Mouse (Mus musculus): ENCODE results near the gene Pmis2.

Gene Pmis2

GRCm38 (mm10) chr7:30649591-30650540, 21.5 kb downstream of the Pmis2 start, which contains the start of gene Rbm42:
Rbm42 (minus strand) TSS chr7:30650317.
- Histone ChIP-seq H3K4me3 (replicated peaks; ENCODE audit: low read length) (peak within 1 kb of the TSS; percentile 100), H3K4me1 (replicated peaks; ENCODE audit: low read depth, low read length) (peaks cover 20% of the 10 kb centered on the region), H3K27me3 (ENCODE audit: insufficient read depth, low read length) (no peaks in the 10 kb centered on the region), H3K36me3 (ENCODE audit: insufficient read depth, low read length) (peaks cover 73% of the 10 kb centered on the region), H3K9me3 (ENCODE audit: low read length) (no peaks in the 10 kb centered on the region)
- TF ChIP-seq POU5F1 (IDR thresholded peaks at IDR 0.05; ENCODE audit: borderline replicate concordance, low read length): no peak
- TF ChIP-seq NANOG (IDR thresholded peaks at IDR 0.05; ENCODE audit: borderline replicate concordance, low read length): no peak
- TF ChIP-seq CTCF (conservative IDR thresholded peaks at IDR 0.05; ENCODE audit: low read length): no peak

GRCm38 (mm10) chr7:30639083-30639482, 32.3 kb downstream of the Pmis2 start:
- Histone ChIP-seq H3K4me3 (replicated peaks; ENCODE audit: low read length) (peak overlapping the region; percentile 29; the same call in 1 of the 2 replicates), H3K36me3 (ENCODE audit: insufficient read depth, low read length) (peaks cover 46% of the 10 kb centered on the region)
- TF ChIP-seq CTCF (conservative IDR thresholded peaks at IDR 0.05; ENCODE audit: low read length) (no peak), NANOG (IDR thresholded peaks at IDR 0.05; ENCODE audit: borderline replicate concordance, low read length) (no peak), POU5F1 (IDR thresholded peaks at IDR 0.05; ENCODE audit: borderline replicate concordance, low read length) (no peak)

GRCm38 (mm10) chr7:30636395-30636794, 35.0 kb downstream of the Pmis2 start:
- peaks cover 62% of the 10 kb centered on the region for H3K4me1 ChIP-seq (replicated peaks; ENCODE audit: low read depth, low read length)
- no peaks in the 10 kb centered on the region for H3K9me3 ChIP-seq (ENCODE audit: low read length)
- TF ChIP-seq POU5F1 (IDR thresholded peaks at IDR 0.05; ENCODE audit: borderline replicate concordance, low read length) (no peak), NANOG (IDR thresholded peaks at IDR 0.05; ENCODE audit: borderline replicate concordance, low read length) (no peak), CTCF (conservative IDR thresholded peaks at IDR 0.05; ENCODE audit: low read length) (no peak)
- peaks cover 51% of the 10 kb centered on the region for H3K27me3 ChIP-seq (ENCODE audit: insufficient read depth, low read length)
- peaks cover 19% of the 10 kb centered on the region for H3K36me3 ChIP-seq (ENCODE audit: insufficient read depth, low read length)
- no peak overlapping the region for H3K4me3 ChIP-seq (replicated peaks; ENCODE audit: low read length)

More at GRCm38 (mm10) chr7:30639083-30639482, 32.3 kb downstream of the Pmis2 start:
- no peaks in the 10 kb centered on the region for H3K9me3 ChIP-seq (ENCODE audit: low read length)
- H3K4me1 ChIP-seq (replicated peaks; ENCODE audit: low read depth, low read length): peaks cover 48% of the 10 kb centered on the region
- peaks cover 26% of the 10 kb centered on the region for H3K27me3 ChIP-seq (ENCODE audit: insufficient read depth, low read length)

GRCm38 (mm10) chr7:30635752-30636151, 35.7 kb downstream of the Pmis2 start, which contains the start of gene Etv2:
Etv2 (minus strand) TSS chr7:30635852.
- peaks cover 62% of the 10 kb centered on the region for H3K4me1 ChIP-seq (replicated peaks; ENCODE audit: low read depth, low read length)
- no peaks in the 10 kb centered on the region for H3K9me3 ChIP-seq (ENCODE audit: low read length)
- TF ChIP-seq NANOG (IDR thresholded peaks at IDR 0.05; ENCODE audit: borderline replicate concordance, low read length): no peak
- no peak for TF ChIP-seq CTCF (conservative IDR thresholded peaks at IDR 0.05; ENCODE audit: low read length)
- TF ChIP-seq POU5F1 (IDR thresholded peaks at IDR 0.05; ENCODE audit: borderline replicate concordance, low read length): no peak
- peaks cover 12% of the 10 kb centered on the region for H3K36me3 ChIP-seq (ENCODE audit: insufficient read depth, low read length)
- H3K27me3 ChIP-seq (ENCODE audit: insufficient read depth, low read length): peaks cover 53% of the 10 kb centered on the region
- peak within 1 kb of the TSS; percentile 66 for H3K4me3 ChIP-seq (replicated peaks; ENCODE audit: low read length)

- Histone ChIP-seq H3K27me3 (ENCODE audit: insufficient read depth, low read length) (peaks cover 53% of the 10 kb centered on the region), H3K4me3 (replicated peaks; ENCODE audit: low read length) (peak overlapping the region; percentile 66), H3K9me3 (ENCODE audit: low read length) (no peaks in the 10 kb centered on the region), H3K36me3 (ENCODE audit: insufficient read depth, low read length) (peaks cover 2% of the 10 kb centered on the region; the same call in 1 of the 2 replicates), H3K4me1 (replicated peaks; ENCODE audit: low read depth, low read length) (peaks cover 53% of the 10 kb centered on the region)
- TF ChIP-seq POU5F1 (IDR thresholded peaks at IDR 0.05; ENCODE audit: borderline replicate concordance, low read length) (no peak), NANOG (IDR thresholded peaks at IDR 0.05; ENCODE audit: borderline replicate concordance, low read length) (no peak), CTCF (conservative IDR thresholded peaks at IDR 0.05; ENCODE audit: low read length) (peak; percentile 72)
These were observed 36.8 kb downstream of the Pmis2 start for GRCm38 (mm10) chr7:30634621-30635020.

GRCm38 (mm10) chr7:30633762-30634412, 37.5 kb downstream of the Pmis2 start:
- Histone ChIP-seq H3K4me1 (replicated peaks; ENCODE audit: low read depth, low read length) (peaks cover 46% of the 10 kb centered on the region), H3K27me3 (ENCODE audit: insufficient read depth, low read length) (peaks cover 53% of the 10 kb centered on the region), H3K9me3 (ENCODE audit: low read length) (no peaks in the 10 kb centered on the region), H3K36me3 (ENCODE audit: insufficient read depth, low read length) (no peaks in the 10 kb centered on the region), H3K4me3 (replicated peaks; ENCODE audit: low read length) (peak overlapping the region; percentile 66)
- TF ChIP-seq NANOG (IDR thresholded peaks at IDR 0.05; ENCODE audit: borderline replicate concordance, low read length): no peak
- no peak for TF ChIP-seq CTCF (conservative IDR thresholded peaks at IDR 0.05; ENCODE audit: low read length)
- no peak for TF ChIP-seq POU5F1 (IDR thresholded peaks at IDR 0.05; ENCODE audit: borderline replicate concordance, low read length)

- TF ChIP-seq NANOG (IDR thresholded peaks at IDR 0.05; ENCODE audit: borderline replicate concordance, low read length) (no peak), POU5F1 (IDR thresholded peaks at IDR 0.05; ENCODE audit: borderline replicate concordance, low read length) (no peak), CTCF (conservative IDR thresholded peaks at IDR 0.05; ENCODE audit: low read length) (no peak)
- H3K36me3 ChIP-seq (ENCODE audit: insufficient read depth, low read length): peaks cover 9% of the 10 kb centered on the region
- H3K27me3 ChIP-seq (ENCODE audit: insufficient read depth, low read length): peaks cover 26% of the 10 kb centered on the region
- peaks cover 40% of the 10 kb centered on the region for H3K4me1 ChIP-seq (replicated peaks; ENCODE audit: low read depth, low read length)
- no peak overlapping the region for H3K4me3 ChIP-seq (replicated peaks; ENCODE audit: low read length)
- no peaks in the 10 kb centered on the region for H3K9me3 ChIP-seq (ENCODE audit: low read length)
These were observed 42.4 kb downstream of the Pmis2 start for GRCm38 (mm10) chr7:30629013-30629412.

- H3K36me3 ChIP-seq (ENCODE audit: insufficient read depth, low read length): peaks cover 31% of the 10 kb centered on the region
- peaks cover 47% of the 10 kb centered on the region for H3K4me1 ChIP-seq (replicated peaks; ENCODE audit: low read depth, low read length)
- H3K27me3 ChIP-seq (ENCODE audit: insufficient read depth, low read length): peaks cover 3% of the 10 kb centered on the region
- TF ChIP-seq NANOG (IDR thresholded peaks at IDR 0.05; ENCODE audit: borderline replicate concordance, low read length) (peak; percentile 23; the same call in 1 of the 2 replicates), POU5F1 (IDR thresholded peaks at IDR 0.05; ENCODE audit: borderline replicate concordance, low read length) (no peak), CTCF (conservative IDR thresholded peaks at IDR 0.05; ENCODE audit: low read length) (no peak; the same call in 1 of the 2 replicates)
- H3K9me3 ChIP-seq (ENCODE audit: low read length): no peaks in the 10 kb centered on the region
- peak overlapping the region; percentile 96 for H3K4me3 ChIP-seq (replicated peaks; ENCODE audit: low read length)
These were observed 44.8 kb downstream of the Pmis2 start for GRCm38 (mm10) chr7:30626647-30627046.

All from E14TG2a.4 (cell line).